Mouse (Mus musculus) spleen, adult 12 weeks (tissue): ENCODE results near the gene Shbg.
A peak's percentile ranks its signal among the peaks of the same experiment; 100 is the strongest.
"Not testable (repeated sequence)": the region's sequence is repeated elsewhere in the genome, so short reads cannot be mapped to it uniquely, and the experiment has no call there.

Experiments used
- DNase-seq: peaks from one replicate; pipeline ENCODE4 v3.0.0; 2022; ENCODE audit warnings: low spot score

Gene Shbg

GRCm38 (mm10) chr11:69629802-69630201 is 12.1 kb upstream of the Shbg start:
- no peak for DNase-seq

GRCm38 (mm10) chr11:69628286-69628685 is 10.6 kb upstream of the Shbg start:
- DNase-seq, result peak; percentile 65

- not testable (repeated sequence) for DNase-seq
These were observed 6.6 kb upstream of the Shbg start for GRCm38 (mm10) chr11:69624339-69624738.

GRCm38 (mm10) chr11:69623006-69623405 is 5.3 kb upstream of the Shbg start:
- DNase-seq, result no peak

GRCm38 (mm10) chr11:69622406-69622805 is 4.7 kb upstream of the Shbg start:
- no peak for DNase-seq

GRCm38 (mm10) chr11:69621571-69622268 is 4.0 kb upstream of the Shbg start, which contains the start of gene Sat2:
Gene Sat2 (plus strand): TSS chr11:69622024.
- DNase-seq, result no peak

- no peak for DNase-seq
These were observed 2.8 kb upstream of the Shbg start for GRCm38 (mm10) chr11:69620394-69621081.

GRCm38 (mm10) chr11:69616781-69617180 is 924 bp downstream of the Shbg start:
- no peak for DNase-seq

GRCm38 (mm10) chr11:69614257-69614588 is 3.5 kb downstream of the Shbg start:
- DNase-seq, result not testable (repeated sequence)

- DNase-seq, result peak; percentile 68
These were observed 4.0 kb downstream of the Shbg start for GRCm38 (mm10) chr11:69613553-69614256.

- no peak for DNase-seq
These were observed 6.8 kb downstream of the Shbg start for GRCm38 (mm10) chr11:69610899-69611298.

- DNase-seq, result no peak
These were observed 8.3 kb downstream of the Shbg start for GRCm38 (mm10) chr11:69609416-69609815.

- DNase-seq, result no peak
These were observed 9.2 kb downstream of the Shbg start for GRCm38 (mm10) chr11:69608525-69608924.

GRCm38 (mm10) chr11:69606832-69607231 is 10.9 kb downstream of the Shbg start:
- DNase-seq, result no peak

- no peak for DNase-seq
These were observed 11.3 kb downstream of the Shbg start for GRCm38 (mm10) chr11:69606491-69606795.

GRCm38 (mm10) chr11:69605726-69606490 is 11.8 kb downstream of the Shbg start, which contains the start of gene Atp1b2:
Gene Atp1b2 (minus strand): TSS chr11:69605942.
- peak; percentile 71 for DNase-seq

GRCm38 (mm10) chr11:69604795-69605664 is 12.7 kb downstream of the Shbg start:
- no peak for DNase-seq

- DNase-seq, result no peak
These were observed 13.4 kb downstream of the Shbg start for GRCm38 (mm10) chr11:69604347-69604746.

- no peak for DNase-seq
These were observed 14.2 kb downstream of the Shbg start for GRCm38 (mm10) chr11:69603516-69603915.

- no peak for DNase-seq
These were observed 15.9 kb downstream of the Shbg start for GRCm38 (mm10) chr11:69601768-69602167.

- no peak for DNase-seq
These were observed 17.6 kb downstream of the Shbg start for GRCm38 (mm10) chr11:69600098-69600497.
